Mouse (Mus musculus): ENCODE measurements at regions not wholly inside any gene's neighbourhood (a gene's known extent, or its start where the extent isn't known, plus 50 kb on each side); places are given as distances from the start of the nearest gene placed in this dataset.

- DNase-seq: no peak
Observed at GRCm38 (mm10) chr17:51683318-51683717, 149.8 kb downstream of the Satb1 start.

DNA sequence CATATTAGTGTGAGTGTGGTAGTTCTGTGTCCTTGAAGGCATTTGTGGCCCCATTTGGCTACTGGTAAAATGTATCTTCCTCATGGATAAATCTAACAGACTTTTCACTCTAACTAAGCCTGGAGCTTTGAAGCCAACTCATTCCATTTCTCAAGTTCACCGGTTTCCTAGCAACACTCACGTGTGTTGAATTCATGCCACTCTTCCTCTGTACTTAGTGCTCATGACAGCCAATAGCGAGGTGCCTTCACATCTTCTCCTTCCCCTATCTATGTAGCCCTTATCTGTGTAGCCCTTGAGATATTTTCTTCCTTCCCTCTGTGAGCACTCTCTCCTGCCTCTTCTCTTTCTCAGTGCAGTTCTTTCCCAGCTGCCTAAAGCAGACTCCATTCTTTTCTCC, 150.7 kb downstream of the Satb1 start:
- DNase-seq: no peak

DNA sequence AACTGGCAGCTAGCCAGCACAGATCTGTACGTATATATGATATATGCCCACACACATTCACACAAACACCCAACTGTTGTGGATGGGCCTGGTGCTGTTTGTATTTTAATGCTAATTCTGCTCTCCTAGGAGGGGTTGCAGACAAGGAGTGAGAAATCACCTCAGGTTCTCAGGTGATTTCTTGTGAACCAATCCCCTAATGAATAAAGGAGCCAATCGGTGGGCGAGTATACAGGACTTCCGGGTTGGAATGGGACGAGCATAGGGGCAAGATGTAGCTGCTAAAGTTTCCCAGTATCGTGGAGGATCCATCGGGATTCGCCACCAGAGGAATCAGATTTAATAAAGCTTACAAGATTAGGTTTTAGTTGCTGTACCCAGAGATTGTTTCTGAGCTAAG, 155.6 kb downstream of the Satb1 start:
- no peak for DNase-seq

- no peak for DNase-seq
Observed at GRCm38 (mm10) chr17:51658408-51658807, 174.7 kb downstream of the Satb1 start.

DNA sequence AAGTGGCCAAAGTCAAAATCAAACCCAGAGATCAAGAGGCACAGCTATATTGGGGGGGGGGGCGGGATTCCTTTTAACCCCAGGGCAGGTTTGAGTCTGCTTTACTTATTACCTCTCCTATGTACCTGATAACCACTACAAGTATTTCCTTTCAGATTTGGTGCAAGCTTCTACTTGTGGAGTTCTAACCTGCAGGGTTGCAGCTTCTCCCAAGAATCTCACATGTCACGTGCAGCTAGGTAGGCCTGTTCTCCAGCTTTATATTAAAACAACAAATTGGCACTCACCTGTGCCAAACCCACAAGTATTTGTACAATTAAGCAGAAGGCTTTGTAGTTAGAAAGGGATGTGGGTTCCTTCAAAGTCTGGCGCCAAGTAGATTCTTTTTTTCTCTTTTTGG, 179.2 kb downstream of the Satb1 start:
- DNase-seq: no peak

- no peak for DNase-seq
Observed at GRCm38 (mm10) chr17:51651880-51652279, 181.2 kb downstream of the Satb1 start.

DNA sequence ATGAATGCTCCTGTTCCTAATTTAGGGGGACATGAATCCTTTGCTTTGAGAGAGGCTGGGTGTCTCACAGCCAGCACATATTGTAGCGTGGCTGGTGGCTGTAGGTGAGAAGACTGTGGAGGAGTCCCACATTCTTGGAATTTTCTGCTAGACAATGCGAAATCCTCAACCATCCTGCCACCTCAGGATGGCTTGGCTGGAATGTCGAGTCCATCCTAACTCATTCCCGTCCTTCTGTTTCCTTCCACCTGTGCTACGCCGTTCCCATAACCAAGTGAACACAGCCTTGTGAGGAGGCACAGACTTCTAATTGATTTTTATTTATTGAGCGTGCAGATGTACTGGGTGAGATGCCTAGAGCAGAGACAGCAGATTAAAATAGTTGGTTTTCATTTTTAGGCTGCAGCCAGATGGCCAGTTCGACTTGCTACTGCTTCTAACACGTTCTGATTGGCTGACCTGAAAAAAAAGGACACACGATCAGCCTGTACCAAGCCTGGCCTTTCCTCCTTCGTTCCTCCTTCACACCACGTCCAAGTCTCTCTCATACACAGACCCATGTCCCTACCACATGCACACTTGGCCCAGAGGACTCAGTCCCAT, 183.8 kb downstream of the Satb1 start:
- no peak for DNase-seq

DNA sequence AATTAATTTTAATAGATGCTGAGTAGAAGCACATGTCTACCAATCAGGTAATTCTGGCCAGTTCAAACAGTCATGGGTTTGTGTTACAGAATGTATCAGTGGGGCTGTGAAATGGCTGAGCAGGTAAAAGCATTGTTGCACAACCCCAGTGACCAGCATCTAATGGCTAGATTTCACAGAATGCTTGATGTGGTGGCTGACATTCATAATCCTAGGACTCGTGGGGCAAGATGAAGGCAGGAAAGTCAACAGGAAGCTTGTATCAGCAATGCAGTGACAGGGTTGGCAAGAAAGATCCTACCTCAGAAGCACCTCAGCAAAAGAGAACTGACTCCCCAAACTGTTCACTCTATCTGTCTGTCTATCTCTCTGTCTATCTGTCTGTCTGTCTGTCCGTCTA, 186.7 kb downstream of the Satb1 start:
- DNase-seq: no peak

DNA sequence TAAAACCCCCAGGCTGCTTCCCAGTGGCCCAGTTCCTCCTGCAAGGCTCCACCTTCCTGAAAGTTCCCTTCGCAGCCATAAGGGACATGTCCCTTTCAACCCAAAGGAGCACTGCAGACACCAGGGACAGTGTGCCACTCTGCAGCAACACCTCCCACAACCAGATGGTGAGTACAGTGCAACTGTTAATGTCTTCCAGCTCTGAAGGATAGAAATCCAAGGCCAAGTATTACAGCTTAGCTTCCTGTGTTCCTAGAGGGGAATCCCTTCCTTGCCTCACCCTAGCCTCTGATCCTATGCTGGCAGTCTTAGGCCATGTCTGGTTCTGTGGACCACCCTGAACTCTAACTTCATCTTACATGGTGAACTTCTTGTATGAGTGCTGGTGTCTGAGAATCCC, 187.2 kb downstream of the Satb1 start:
- DNase-seq: no peak

GRCm38 (mm10) chr17:51642682-51643081, 190.4 kb downstream of the Satb1 start:
- DNase-seq: no peak

GRCm38 (mm10) chr17:51635913-51636312, 197.2 kb downstream of the Satb1 start:
- DNase-seq: no peak

GRCm38 (mm10) chr17:51631574-51631973, 201.5 kb downstream of the Satb1 start:
- DNase-seq: no peak

GRCm38 (mm10) chr17:51620528-51620927, 212.6 kb downstream of the Satb1 start:
- DNase-seq: no peak

GRCm38 (mm10) chr17:51585263-51585662, 247.8 kb downstream of the Satb1 start:
- no peak for DNase-seq

DNA sequence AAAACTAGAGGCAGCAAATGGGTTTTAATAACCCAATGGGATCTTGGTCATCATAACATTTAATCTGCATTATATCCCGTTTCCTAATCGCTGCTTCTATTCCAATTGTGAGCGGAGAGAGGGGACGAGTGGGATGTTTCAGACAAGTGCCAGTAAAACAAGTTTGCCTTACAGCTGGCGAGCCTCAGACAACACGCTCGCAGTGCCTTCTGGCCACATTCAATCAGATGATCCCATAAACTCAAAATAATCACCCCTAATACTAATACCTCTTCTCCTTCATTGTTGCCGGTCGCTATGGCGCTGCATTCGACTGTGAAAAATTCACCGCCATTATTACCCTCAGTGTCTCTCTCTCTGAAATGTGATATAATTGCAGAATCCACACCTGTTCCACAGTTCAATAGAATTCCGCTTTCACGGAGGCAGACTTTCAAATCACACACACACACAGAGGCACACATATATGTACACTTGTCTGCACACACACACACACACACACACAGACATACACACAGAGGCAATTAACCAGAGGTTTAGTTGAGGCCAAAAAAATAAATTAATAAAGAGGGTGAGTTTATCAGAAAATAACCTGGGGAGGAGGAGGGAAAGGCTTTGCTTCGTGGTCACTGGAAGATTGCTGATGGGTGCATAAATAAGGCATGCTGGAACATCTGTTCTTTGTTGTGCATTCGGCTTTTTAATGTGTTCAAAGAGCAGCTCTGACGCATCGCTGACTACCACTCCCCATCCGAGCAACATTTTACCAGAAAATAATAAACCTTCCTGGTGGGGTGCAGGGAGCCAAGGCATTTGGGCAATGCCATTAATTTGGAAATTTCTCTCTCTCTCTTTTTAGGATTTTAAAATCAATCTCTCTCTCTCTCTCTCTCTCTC, 248.9 kb downstream of the Satb1 start:
- no peak for DNase-seq

GRCm38 (mm10) chr17:51583277-51583676, 249.8 kb downstream of the Satb1 start:
- DNase-seq: peak; percentile 48

DNA sequence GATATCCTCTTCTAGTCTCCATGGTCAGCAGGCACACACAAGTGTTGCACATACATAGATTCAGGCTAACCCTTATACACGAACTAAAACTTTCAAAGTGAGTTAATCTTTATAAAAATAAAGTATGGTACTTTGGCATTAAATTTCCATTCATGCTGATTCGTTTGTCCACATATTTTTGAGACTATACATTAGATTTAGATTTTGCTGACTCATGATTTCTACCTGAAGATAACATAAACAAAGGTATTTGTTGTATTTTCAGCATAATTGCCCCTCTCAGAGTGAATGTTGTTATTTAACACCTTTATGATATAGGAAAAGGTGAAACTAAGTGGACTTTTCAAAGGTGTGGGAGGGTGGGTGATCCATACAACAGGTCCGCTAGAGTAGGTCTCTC, 277.2 kb downstream of the Satb1 start:
- DNase-seq: no peak

GRCm38 (mm10) chr17:51554446-51554845, 278.6 kb downstream of the Satb1 start:
- DNase-seq: no peak

DNA sequence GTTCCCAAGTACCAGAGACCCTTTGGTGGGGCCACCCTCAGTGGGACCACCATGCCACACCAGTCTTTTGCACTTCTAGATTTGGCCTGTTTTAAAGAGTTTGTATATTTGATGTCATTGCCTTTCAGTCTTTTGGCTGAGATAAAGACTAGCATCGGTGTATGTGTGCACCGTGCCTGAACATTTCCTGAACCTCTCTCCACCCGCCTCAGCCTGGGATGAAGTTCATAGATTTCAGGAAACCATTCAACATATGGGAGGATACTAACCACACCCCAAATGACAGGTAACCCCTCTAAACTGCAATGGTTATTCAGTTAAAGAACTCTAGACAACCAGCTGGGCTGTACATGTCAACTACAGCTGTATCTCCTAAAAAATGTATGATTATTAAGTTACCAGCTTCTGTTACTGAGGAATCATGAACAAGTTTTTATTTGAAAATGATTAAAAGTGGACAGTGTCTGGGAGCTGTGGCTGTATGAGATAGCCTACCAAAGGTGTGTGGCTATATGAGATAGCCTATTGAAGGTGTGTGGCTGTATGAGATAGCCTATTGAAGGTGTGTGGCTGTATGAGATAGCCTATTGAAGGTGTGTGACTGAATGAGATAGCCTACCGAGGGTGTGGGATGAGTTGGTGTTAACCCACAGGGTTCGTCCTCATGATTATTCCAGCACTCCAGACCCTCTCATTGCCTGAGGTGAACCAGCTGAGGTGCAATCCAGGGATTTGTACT, 280.6 kb downstream of the Satb1 start:
- no peak for DNase-seq

DNA sequence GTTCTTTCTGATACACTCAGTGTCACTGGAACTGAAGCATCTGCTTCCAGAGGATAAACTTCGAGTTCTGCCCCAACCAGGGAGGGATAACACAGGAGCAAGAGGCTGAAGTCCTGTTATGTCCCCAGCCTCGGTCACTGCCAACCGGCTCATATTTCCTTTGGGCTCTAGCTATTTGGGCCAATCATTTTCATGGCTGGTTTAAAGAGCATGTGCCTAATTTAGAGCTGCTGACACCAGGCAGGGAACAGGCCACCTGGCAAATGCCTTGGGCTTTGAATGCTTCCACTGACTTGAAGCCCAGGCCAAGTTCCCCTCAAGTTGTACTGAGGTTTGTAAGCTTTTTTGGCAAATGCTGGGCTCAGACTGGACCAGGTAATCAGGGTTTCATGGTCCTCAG, 286.1 kb downstream of the Satb1 start:
- DNase-seq: no peak

DNA sequence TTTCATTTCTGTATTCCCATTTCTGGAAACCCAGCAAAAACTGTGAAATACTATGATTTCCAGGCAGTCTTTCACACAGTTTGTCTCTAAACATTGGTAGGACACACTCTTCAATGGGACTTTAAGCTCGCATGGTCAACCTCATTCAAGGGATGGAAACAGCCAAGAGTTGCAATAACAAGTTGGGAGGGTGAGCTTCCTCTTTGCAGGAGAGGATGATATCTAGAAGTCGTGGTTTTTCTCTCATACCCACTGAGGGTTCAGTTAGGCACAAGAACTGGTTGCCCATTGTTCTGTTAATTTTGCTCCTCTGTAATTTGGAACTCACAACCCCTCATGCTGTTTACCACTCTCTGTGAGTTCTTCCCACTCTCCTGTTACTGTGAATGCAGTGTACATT, 290.5 kb downstream of the Satb1 start:
- no peak for DNase-seq

- peak; percentile 7 for DNase-seq
Observed at GRCm38 (mm10) chr17:51534678-51535077, 298.4 kb downstream of the Satb1 start.

DNA sequence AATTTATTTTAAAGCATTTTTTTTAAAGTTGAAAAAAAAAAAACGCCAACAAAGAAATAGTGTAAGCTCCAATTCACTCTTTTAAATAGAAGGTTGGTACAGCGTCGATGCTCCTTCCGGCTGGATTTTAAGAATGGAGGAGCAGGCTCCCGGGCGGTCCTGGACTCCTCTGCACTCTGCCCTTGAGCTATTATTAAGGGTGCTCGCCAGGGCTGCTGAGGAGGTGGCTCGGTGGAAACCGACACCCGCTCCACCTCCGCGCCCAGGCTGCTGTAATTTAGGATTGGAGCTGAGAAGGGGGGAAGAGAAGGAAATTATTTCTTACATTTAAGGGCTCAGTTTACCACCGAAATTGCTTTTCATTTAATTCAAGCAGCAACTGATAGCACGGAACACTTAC, 298.8 kb downstream of the Satb1 start:
- no peak for DNase-seq

DNA sequence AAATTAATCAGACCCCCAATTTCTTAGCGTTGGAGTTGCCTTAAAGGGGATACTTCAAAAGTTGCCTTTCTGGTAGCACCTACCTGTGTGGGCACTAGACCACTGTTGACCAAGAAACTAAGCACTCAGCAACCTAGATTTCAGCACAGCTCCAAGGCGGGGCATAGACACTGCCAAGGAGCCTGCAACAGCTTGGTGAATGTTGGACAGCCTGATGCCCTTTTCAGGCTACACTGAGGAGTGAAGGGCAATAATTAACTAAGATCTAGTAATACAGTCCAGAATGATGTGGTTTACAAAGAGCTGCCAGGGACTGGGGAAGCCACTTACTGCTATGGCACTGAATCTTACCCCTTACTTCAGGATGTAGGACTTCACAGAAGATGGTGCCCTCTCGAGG, 304.9 kb downstream of the Satb1 start:
- DNase-seq: peak; percentile 23
